Mouse (Mus musculus): ENCODE data around the gene Klhl36. TPM values are rescaled to one million over a fixed set of nuclear protein-coding genes. Genes with fewer than 3 reads are reported as not detected.

Klhl36 gene
- polyA plus RNA-seq (2014; fragmentation: Nextera tagmentation; extraction: Ambion mirVana), result 11.5 and 11.8 TPM in 2 replicates

DNA sequence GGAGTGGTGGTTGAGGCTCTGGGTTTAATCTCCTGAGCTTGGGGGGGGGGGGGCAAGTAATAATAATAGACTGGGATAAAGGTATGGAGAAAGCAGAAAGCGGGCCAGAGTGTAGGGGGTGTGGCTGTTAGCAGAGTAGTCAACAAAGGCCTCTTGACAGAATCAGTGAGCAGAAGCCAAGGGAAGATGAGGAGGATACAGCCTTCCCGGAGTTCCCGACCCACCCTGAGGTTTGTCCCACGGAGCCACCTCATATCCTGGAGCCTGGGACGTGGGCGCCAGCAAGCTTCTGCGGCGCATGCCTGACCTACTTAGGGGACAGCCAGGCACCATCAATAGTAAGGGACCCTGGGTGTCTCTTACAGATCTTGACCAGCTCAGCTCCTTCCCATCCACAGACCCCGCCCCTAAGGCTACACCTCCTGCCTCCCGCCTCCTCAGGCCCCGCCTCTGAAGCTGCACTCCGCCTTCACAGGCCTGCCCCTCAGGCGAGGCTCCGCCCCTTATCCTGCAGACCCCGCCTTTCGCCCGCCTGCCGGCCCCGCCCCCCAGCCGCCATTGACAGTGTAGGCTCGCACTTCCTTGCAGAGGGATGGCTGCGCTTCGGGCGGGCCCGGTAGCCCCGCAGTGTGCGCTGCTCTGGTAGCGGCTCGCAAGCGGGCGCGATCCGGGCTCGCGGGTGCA is at the start of gene Klhl36:
Gene Klhl36, plus strand, starts transcription at position 561 of the 684 bp plus-strand sequence.
- H3K9me3 ChIP-seq (ENCODE audit: low read depth, low read length), result no peaks in the 10 kb centered on the region
- WGBS, result under 1% methylated on average over 35 of the region's 35 CpGs
- H3K27me3 ChIP-seq (ENCODE audit: insufficient read depth, low read length), result peaks cover 6% of the 10 kb centered on the region; the same call in 1 of the 2 replicates
- no peak for TF ChIP-seq CTCF (IDR thresholded peaks at IDR 0.05; ENCODE audit: low read depth)
- peak within 1 kb of the TSS; percentile 70 for H3K4me3 ChIP-seq (ENCODE audit: low read depth, low read length)
- H3K9ac ChIP-seq, result peak within 1 kb of the TSS; percentile 69
- DNase-seq (peak; percentile 97), ATAC-seq (ENCODE audit: insufficient read depth) (peak; percentile 97)
- peaks cover 8% of the 10 kb centered on the region; the same call in 1 of the 2 replicates for H3K4me1 ChIP-seq (ENCODE audit: insufficient read depth)
- no peaks in the 10 kb centered on the region for H3K36me3 ChIP-seq (ENCODE audit: insufficient read depth)
- peak within 1 kb of the TSS; percentile 94 for H3K4me2 ChIP-seq
- peak within 1 kb of the TSS; percentile 15; the same call in 1 of the 2 replicates for H3K27ac ChIP-seq (ENCODE audit: low read depth)

DNA sequence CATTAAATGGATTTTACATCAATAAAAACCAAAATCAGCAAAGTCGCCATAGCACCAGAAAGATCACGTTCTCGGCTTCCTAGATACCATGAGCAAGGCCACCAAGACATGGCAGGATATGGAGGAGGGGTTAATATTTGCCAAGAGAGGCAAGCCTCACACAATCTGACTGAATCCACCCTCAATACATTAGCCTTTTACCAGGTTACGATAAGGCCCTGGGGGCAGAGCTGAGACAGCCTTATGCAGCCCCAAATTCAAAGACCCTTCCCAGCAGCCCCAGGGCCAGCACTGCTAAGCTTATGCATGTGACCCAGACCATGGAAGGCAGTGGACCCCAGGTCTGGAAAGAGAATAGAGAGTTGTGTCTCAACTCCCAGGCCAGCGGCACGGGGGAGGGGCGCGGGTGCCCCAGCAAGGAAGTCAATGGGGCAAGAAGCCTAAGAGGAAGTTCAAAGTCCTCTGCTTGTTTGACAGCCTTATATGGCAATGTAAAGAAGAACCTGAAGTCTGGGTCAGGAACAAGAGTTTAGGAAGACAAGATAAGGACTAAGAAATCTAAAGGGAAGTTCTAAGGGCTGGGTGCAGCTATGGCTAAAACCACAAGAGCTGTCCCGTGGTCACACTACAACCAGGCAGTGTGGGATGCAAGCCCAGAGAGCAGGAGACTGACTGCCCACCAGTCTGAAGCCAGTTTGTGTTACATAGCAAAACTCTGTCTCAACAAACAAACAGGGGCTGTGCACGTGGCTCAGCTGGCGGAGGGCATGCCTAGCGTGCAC is 49.2 kb upstream of the Klhl36 start:
- WGBS, result 61% methylated on average over 12 of the region's 12 CpGs
- no peak for TF ChIP-seq CTCF (IDR thresholded peaks at IDR 0.05; ENCODE audit: low read depth)
- Histone ChIP-seq H3K27ac (ENCODE audit: low read depth) (peak overlapping the region; percentile 60; the same call in 1 of the 2 replicates), H3K36me3 (ENCODE audit: insufficient read depth) (peaks cover 7% of the 10 kb centered on the region; the same call in 1 of the 2 replicates), H3K4me1 (ENCODE audit: insufficient read depth) (no peaks in the 10 kb centered on the region; the same call in 1 of the 2 replicates), H3K4me2 (0 out of 2 replicates have a peak overlapping the region, but pooled peaks have one; percentile 10), H3K27me3 (ENCODE audit: insufficient read depth, low read length) (no peaks in the 10 kb centered on the region), H3K9ac (no peak overlapping the region), H3K9me3 (ENCODE audit: low read depth, low read length) (no peaks in the 10 kb centered on the region), H3K4me3 (ENCODE audit: low read depth, low read length) (no peak overlapping the region)
- ATAC-seq (ENCODE audit: insufficient read depth) (peak; percentile 42; the same call in 1 of the 2 replicates), DNase-seq (no peak)

DNA sequence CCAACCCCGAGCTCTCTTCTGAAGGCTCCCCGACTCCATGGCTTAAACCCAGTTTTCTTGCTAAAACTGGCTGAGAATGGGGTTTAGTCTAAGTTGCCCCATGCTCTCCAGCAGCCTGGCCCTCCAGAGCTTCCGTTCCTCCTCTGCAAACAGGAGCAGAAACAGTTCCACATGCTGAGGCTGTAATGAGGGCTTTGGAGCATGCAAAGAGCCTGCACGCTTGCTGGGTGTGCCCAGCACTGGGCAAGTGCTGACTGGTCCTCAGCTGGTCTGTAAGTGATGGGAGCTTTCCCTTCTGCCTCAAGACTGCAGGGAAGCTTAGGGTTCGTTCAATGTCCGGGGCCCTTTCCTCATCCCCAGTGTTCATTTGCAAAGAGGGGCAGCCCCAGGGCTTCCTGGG is 45.8 kb upstream of the Klhl36 start:
- Histone ChIP-seq H3K9ac (no peak overlapping the region), H3K27ac (ENCODE audit: low read depth) (0 out of 2 replicates have a peak overlapping the region, but pooled peaks have one; percentile 4), H3K9me3 (ENCODE audit: low read depth, low read length) (no peaks in the 10 kb centered on the region), H3K4me2 (no peak overlapping the region), H3K4me3 (ENCODE audit: low read depth, low read length) (no peak overlapping the region), H3K4me1 (ENCODE audit: insufficient read depth) (no peaks in the 10 kb centered on the region; the same call in 1 of the 2 replicates), H3K27me3 (ENCODE audit: insufficient read depth, low read length) (no peaks in the 10 kb centered on the region), H3K36me3 (ENCODE audit: insufficient read depth) (0 out of 2 replicates have a peak, but pooled peaks cover 3% of the 10 kb centered on the region)
- no peak for DNase-seq
- TF ChIP-seq CTCF (IDR thresholded peaks at IDR 0.05; ENCODE audit: low read depth), result no peak
- WGBS, result 69% methylated on average over 6 of the region's 6 CpGs
- no peak for ATAC-seq (ENCODE audit: insufficient read depth)

DNA sequence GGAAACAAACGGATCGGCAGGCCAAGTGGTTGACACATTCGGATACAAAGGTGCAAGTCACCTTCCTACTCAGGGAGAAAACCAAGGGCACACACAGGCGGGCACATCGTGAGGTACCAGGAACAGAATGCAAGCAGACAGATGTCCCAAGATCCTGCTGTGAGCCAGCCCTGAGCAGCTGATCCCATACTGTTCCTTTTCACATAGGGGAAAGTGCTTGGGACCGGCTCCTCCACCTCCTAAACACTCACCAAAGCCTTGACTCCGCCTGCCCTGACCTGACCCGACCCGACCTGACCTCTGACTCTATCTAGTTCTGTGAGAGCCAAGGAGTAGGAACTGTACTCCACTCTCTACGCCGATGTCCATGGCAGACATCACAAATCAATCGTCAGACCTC is 44.6 kb upstream of the Klhl36 start:
- Histone ChIP-seq H3K4me3 (ENCODE audit: low read depth, low read length) (no peak overlapping the region), H3K9me3 (ENCODE audit: low read depth, low read length) (no peaks in the 10 kb centered on the region), H3K9ac (no peak overlapping the region; the same call in 1 of the 2 replicates), H3K27me3 (ENCODE audit: insufficient read depth, low read length) (no peaks in the 10 kb centered on the region), H3K27ac (ENCODE audit: low read depth) (no peak overlapping the region), H3K4me1 (ENCODE audit: insufficient read depth) (no peaks in the 10 kb centered on the region), H3K36me3 (ENCODE audit: insufficient read depth) (peaks cover 6% of the 10 kb centered on the region; the same call in 1 of the 2 replicates), H3K4me2 (no peak overlapping the region)
- ATAC-seq (ENCODE audit: insufficient read depth) (no peak), DNase-seq (no peak)
- no peak for TF ChIP-seq CTCF (IDR thresholded peaks at IDR 0.05; ENCODE audit: low read depth)
- 42% methylated on average over 12 of the region's 12 CpGs for WGBS

DNA sequence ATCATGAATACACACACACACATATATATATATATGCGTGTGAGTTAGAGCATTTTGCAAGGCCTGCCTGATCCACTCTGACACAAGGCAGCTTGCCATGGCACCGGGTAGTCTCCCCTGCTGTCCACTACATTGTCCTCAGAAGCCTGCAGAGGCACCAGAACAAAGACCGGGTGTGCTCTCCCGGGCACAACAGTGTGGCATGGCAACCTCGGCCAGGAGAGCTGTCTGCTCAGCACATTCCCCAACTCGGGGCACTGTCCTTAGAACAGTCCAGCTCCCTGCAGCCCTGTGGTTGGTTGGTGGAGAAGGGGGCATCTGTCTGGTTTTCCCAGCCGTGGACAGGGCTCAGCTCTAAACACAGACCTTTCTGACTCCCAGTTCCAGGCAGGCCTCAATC is 42.8 kb upstream of the Klhl36 start:
- no peaks in the 10 kb centered on the region for H3K27me3 ChIP-seq (ENCODE audit: insufficient read depth, low read length)
- H3K4me3 ChIP-seq (ENCODE audit: low read depth, low read length), result no peak overlapping the region
- TF ChIP-seq CTCF (IDR thresholded peaks at IDR 0.05; ENCODE audit: low read depth), result no peak
- no peak overlapping the region for H3K9ac ChIP-seq
- no peaks in the 10 kb centered on the region for H3K4me1 ChIP-seq (ENCODE audit: insufficient read depth)
- 76% methylated on average over 7 of the region's 7 CpGs for WGBS
- no peaks in the 10 kb centered on the region for H3K9me3 ChIP-seq (ENCODE audit: low read depth, low read length)
- DNase-seq (no peak), ATAC-seq (ENCODE audit: insufficient read depth) (no peak)
- no peak overlapping the region for H3K4me2 ChIP-seq
- H3K27ac ChIP-seq (ENCODE audit: low read depth), result no peak overlapping the region
- H3K36me3 ChIP-seq (ENCODE audit: insufficient read depth), result peaks cover 6% of the 10 kb centered on the region; the same call in 1 of the 2 replicates

DNA sequence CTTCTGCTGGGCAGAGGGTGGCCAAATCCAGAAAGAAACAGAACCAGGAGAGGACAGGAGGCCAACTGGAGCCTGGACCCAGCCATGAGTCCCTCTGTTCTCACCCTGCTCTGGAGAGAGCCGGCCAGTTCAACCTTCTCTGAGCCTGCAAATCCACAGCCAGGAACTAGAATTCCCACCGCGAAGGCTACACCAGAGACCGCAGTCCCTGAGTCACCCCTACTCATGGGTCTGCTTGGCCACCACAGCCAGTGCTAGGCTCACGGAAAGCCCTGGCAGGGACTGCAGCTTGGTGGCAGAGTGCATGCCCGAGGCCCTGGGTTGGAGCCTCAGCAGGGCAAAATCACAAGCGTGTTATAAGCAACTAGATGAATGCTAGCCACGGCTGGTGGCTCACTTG is 42.1 kb upstream of the Klhl36 start:
- no peak overlapping the region for H3K4me3 ChIP-seq (ENCODE audit: low read depth, low read length)
- no peak for TF ChIP-seq CTCF (IDR thresholded peaks at IDR 0.05; ENCODE audit: low read depth)
- H3K4me2 ChIP-seq, result no peak overlapping the region
- 91% methylated on average over 8 of the region's 8 CpGs for WGBS
- H3K4me1 ChIP-seq (ENCODE audit: insufficient read depth), result no peaks in the 10 kb centered on the region
- ATAC-seq (ENCODE audit: insufficient read depth) (no peak), DNase-seq (no peak)
- no peaks in the 10 kb centered on the region for H3K9me3 ChIP-seq (ENCODE audit: low read depth, low read length)
- H3K27ac ChIP-seq (ENCODE audit: low read depth), result no peak overlapping the region
- H3K27me3 ChIP-seq (ENCODE audit: insufficient read depth, low read length), result no peaks in the 10 kb centered on the region
- no peak overlapping the region for H3K9ac ChIP-seq
- peaks cover 6% of the 10 kb centered on the region; the same call in 1 of the 2 replicates for H3K36me3 ChIP-seq (ENCODE audit: insufficient read depth)

DNA sequence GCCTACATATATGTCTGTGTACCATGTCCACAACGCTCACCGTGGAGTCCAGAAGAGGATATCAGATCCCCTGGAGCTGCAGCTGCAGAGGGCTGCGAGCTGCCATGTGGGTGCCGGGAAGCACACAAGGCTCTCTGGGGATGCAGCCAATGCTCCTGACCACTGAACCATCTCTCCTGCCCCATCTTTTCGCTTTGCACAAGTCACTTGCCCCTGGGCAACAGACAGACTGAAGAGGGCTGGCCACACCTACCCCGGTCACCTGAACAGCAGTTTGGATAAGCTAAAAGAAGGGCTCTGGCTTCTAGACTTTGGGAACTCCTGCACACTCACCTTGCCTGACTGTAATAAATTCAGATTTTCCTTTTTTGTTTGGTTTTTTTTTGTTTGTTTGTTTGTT is 40.4 kb upstream of the Klhl36 start:
- no peak overlapping the region for H3K4me2 ChIP-seq
- no peak for TF ChIP-seq CTCF (IDR thresholded peaks at IDR 0.05; ENCODE audit: low read depth)
- H3K36me3 ChIP-seq (ENCODE audit: insufficient read depth), result peaks cover 6% of the 10 kb centered on the region; the same call in 1 of the 2 replicates
- H3K4me3 ChIP-seq (ENCODE audit: low read depth, low read length), result no peak overlapping the region
- DNase-seq, result no peak
- H3K4me1 ChIP-seq (ENCODE audit: insufficient read depth), result peaks cover 7% of the 10 kb centered on the region
- H3K27ac ChIP-seq (ENCODE audit: low read depth), result no peak overlapping the region
- ATAC-seq (ENCODE audit: insufficient read depth), result no peak
- no peak overlapping the region for H3K9ac ChIP-seq
- H3K27me3 ChIP-seq (ENCODE audit: insufficient read depth, low read length), result no peaks in the 10 kb centered on the region
- WGBS, result 94% methylated on average over 6 of the region's 6 CpGs
- no peaks in the 10 kb centered on the region for H3K9me3 ChIP-seq (ENCODE audit: low read depth, low read length)
